Mouse (Mus musculus) kidney, postnatal 0 days (tissue): ENCODE data around the gene Kif6. TPM values are rescaled to one million over a fixed set of nuclear protein-coding genes. Genes with fewer than 3 reads are reported as not detected.

ENCODE experiments used
- ATAC-seq: fragments of 200-750 bp; cut with Nextera tagmentation; replicated peaks from 2 replicates; pipeline ENCODE4 v1.8.0; 2017; ENCODE audit warnings: low read depth, moderate number of reproducible peaks, moderate TSS enrichment, moderate library complexity; ENCODE audit not compliant: low FRiP score
- DNase-seq: peaks from one replicate; pipeline ENCODE4 v3.0.0-alpha.2; 2016; ENCODE audit warnings: low spot score
- H3K27ac ChIP-seq: fragments of 300-500 bp; sonication (generic); 2 replicates; pipeline ENCODE4 v1.5.1; 2014; ENCODE audit warnings: mild to moderate bottlenecking
- H3K27me3 ChIP-seq: fragments of 300-500 bp; sonication (generic); 2 replicates; pipeline ENCODE4 v1.6.1; 2014; ENCODE audit warnings: low read length, mixed read lengths; ENCODE audit not compliant: insufficient read depth
- H3K36me3 ChIP-seq: fragments of 300-500 bp; sonication (generic); 2 replicates; pipeline ENCODE4 v1.6.1; 2014; ENCODE audit warnings: low read length, mixed read lengths; ENCODE audit not compliant: insufficient read depth
- H3K4me1 ChIP-seq: fragments of 300-500 bp; sonication (generic); replicated peaks from 2 replicates; pipeline ENCODE4 v1.6.1; 2014; ENCODE audit warnings: antibody characterized with exemption, low read length, mixed read lengths; ENCODE audit not compliant: insufficient read depth
- H3K4me2 ChIP-seq: fragments of 300-500 bp; sonication (generic); 2 replicates; pipeline ENCODE4 v1.6.1; 2014; ENCODE audit warnings: mild to moderate bottlenecking, low read length, moderate library complexity, mixed read lengths
- H3K4me3 ChIP-seq: fragments of 300-500 bp; sonication (generic); replicated peaks from 2 replicates; pipeline ENCODE4 v1.5.1; 2014; ENCODE audit warnings: low read depth, low read length
- H3K9ac ChIP-seq: fragments of 300-500 bp; sonication (generic); 2 replicates; pipeline ENCODE4 v1.6.1; 2014; ENCODE audit warnings: low read depth, low read length
- H3K9me3 ChIP-seq: fragments of 300-500 bp; sonication (generic); replicated peaks from 2 replicates; pipeline ENCODE4 v1.6.1; 2016; ENCODE audit warnings: low read length, inconsistent platforms, mixed read lengths
- CTCF ChIP-seq: IDR thresholded peaks from 2 replicates; pipeline ENCODE4 v1.5.1; 2016; ENCODE audit warnings: antibody characterized with exemption, low read depth, mild to moderate bottlenecking, moderate library complexity
- WGBS: fragments of 180-500 bp; shearing (Covaris S2); extraction: QIAGEN DNeasy Blood & Tissue Kit; methylation state at CpG from one replicate; pipeline ENCODE4 v1.1.7; 2014; 5-methylcytosine and 5-hydroxymethylcytosine counted together
- polyA plus RNA-seq: library from polyadenylated mRNA; unstranded; fragments of >200 nt; fragmentation: Nextera tagmentation; extraction: Ambion mirVana; gene quantifications from 2 replicates; pipeline ENCODE4 v1.2.1, GENCODE M21; 2015

Gene Kif6
- polyA plus RNA-seq, 1 experiment from 2014 or later = 1.3 TPM

DNA sequence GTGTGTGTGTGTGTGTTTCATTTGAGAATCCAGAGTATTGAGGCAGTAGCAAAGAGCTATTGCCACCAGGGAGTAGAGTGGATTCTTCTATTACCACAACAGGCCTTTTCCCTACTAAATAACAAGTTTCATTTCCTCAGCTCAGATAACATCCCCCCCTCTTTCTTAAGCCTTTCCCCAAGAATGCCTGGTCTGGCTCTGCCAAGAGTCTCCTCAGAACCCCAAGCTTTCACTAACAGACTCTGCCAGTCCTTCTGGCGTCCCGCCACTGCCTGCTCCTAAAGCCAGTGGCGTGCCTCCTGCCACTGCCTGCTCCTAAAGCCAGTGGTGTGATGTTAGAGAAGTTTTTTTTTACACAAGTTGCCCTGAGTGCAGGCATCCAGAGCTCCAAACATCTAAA lies 164.6 kb downstream of the Kif6 start:
- 57% methylated on average over 3 of the region's 3 CpGs for WGBS
- no peaks in the 10 kb centered on the region for H3K36me3 ChIP-seq
- no peaks in the 10 kb centered on the region for H3K9me3 ChIP-seq
- H3K4me1 ChIP-seq = no peaks in the 10 kb centered on the region
- H3K4me3 ChIP-seq = no peak overlapping the region
- no peaks in the 10 kb centered on the region for H3K27me3 ChIP-seq
- ATAC-seq (no peak), DNase-seq (no peak)
- H3K27ac ChIP-seq = no peak overlapping the region
- TF ChIP-seq CTCF = no peak
- H3K4me2 ChIP-seq = no peak overlapping the region
- H3K9ac ChIP-seq = no peak overlapping the region

DNA sequence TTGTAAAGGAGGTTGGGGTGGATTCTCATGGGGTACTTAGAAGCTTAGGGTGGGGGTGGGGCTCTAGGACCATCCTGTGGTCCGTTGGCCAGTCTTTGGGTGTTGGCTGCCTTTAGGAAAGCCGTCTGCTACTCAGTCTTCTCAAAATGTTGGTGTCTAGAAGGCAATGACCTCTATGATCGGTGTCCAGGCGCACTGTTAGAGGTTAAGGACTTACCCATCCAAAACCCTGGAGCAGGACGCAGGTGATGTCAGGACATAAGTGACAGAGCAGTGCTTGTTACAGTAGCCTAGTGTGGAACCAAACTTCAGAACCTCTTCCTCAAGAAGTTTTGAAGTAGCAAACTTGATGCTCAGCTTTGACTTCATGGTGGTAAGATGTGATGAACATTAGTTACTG lies 170.9 kb downstream of the Kif6 start:
- Histone ChIP-seq H3K4me1 (no peaks in the 10 kb centered on the region), H3K9me3 (no peaks in the 10 kb centered on the region), H3K27ac (no peak overlapping the region), H3K36me3 (no peaks in the 10 kb centered on the region), H3K27me3 (no peaks in the 10 kb centered on the region), H3K9ac (no peak overlapping the region), H3K4me3 (no peak overlapping the region), H3K4me2 (no peak overlapping the region)
- WGBS = 86% methylated on average over 5 of the region's 5 CpGs
- no peak for ATAC-seq
- DNase-seq = no peak
- TF ChIP-seq CTCF = no peak

DNA sequence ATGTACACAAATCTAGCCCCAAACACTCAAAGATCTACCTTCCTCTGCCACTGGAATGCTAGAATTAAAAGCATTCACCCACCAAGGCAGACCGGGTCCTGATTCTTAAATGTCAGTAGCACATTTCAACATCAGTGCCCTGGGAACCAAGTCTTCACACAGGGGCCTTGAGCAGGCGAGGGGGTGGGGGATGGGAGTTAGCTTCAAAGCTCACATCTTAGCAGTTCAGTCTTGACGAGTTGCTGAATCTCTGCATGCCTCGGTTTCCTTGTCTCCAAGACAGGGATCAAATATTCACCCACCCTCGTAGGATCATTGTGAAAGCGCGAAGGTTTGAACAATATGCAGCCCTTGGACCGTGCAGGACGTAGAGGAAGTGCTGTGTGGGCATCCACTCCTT lies 172.4 kb downstream of the Kif6 start:
- DNase-seq = no peak

DNA sequence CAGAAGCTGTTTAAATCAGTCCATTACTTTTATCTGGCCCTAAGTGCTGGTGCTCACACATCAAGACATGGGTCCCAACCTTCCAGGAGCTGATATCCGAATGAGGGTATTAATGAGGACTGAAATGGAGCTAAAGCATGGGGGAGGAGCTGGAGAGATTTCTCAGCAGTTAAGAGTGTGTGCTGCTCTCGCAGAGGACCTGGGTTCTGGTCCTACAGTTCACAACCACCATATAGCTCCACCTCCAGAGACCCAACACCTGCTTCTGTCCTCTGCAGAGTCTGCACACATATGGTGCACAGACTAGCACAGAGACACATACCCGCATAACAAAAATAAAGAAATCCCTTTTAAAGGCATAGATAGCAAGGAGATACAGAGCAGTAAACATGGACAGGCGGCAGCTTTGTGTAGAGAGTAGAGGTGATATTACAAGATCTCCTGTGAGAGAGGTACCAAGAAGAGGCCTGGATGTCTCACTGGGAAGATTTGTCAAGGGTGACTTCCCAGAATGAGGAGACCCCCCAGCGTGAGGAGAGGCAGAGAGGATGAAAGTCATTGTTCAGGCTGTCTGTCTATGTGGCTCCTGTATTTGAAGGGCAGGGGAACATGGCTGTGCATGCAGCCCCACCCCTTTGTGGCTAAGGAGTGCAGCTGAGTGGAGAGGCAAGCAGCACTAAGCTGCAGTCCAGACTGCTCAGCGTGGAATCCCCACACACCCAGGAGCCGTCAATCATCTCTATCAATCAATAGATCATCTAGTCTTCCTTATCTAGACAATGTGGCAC lies 173.4 kb downstream of the Kif6 start:
- 66% methylated on average over 7 of the region's 7 CpGs for WGBS
- Histone ChIP-seq H3K9ac (no peak overlapping the region), H3K4me2 (no peak overlapping the region), H3K9me3 (no peaks in the 10 kb centered on the region), H3K4me3 (no peak overlapping the region), H3K36me3 (no peaks in the 10 kb centered on the region), H3K27me3 (no peaks in the 10 kb centered on the region), H3K27ac (no peak overlapping the region), H3K4me1 (no peaks in the 10 kb centered on the region)
- ATAC-seq (no peak), DNase-seq (no peak)
- no peak for TF ChIP-seq CTCF

More for the DNA sequence above, 172.4 kb downstream of the Kif6 start:
- Histone ChIP-seq H3K4me3 (no peak overlapping the region), H3K4me2 (no peak overlapping the region), H3K27me3 (no peaks in the 10 kb centered on the region), H3K27ac (no peak overlapping the region), H3K9ac (no peak overlapping the region), H3K9me3 (no peaks in the 10 kb centered on the region), H3K4me1 (no peaks in the 10 kb centered on the region), H3K36me3 (no peaks in the 10 kb centered on the region)
- no peak for ATAC-seq
- TF ChIP-seq CTCF = no peak
- WGBS = 73% methylated on average over 9 of the region's 9 CpGs

DNA sequence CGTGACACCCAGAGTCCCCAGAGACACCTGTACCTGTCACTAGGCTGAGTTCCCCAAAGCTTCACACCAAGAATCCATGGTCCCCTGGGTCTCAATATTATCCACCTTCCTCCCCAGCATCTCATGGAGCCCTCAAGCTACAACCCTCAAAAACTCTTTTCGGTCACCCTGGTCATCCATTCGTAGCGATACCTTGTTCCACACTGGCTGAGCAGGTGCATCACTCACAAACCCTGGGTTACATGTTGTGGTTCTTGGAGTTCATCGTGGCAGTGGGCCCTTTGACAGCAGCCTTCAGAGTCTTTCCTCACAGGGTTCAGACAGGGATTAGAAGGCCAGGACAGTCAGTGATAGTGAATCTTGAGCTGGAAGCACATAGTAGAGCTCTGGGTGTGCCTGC lies 176.6 kb downstream of the Kif6 start:
- no peak overlapping the region for H3K9ac ChIP-seq
- DNase-seq (no peak), ATAC-seq (no peak)
- H3K9me3 ChIP-seq = no peaks in the 10 kb centered on the region
- no peak for TF ChIP-seq CTCF
- no peak overlapping the region for H3K4me3 ChIP-seq
- 97% methylated on average over 5 of the region's 5 CpGs for WGBS
- H3K4me1 ChIP-seq = no peaks in the 10 kb centered on the region
- no peak overlapping the region for H3K4me2 ChIP-seq
- H3K27me3 ChIP-seq = no peaks in the 10 kb centered on the region
- no peaks in the 10 kb centered on the region for H3K36me3 ChIP-seq
- H3K27ac ChIP-seq = no peak overlapping the region

DNA sequence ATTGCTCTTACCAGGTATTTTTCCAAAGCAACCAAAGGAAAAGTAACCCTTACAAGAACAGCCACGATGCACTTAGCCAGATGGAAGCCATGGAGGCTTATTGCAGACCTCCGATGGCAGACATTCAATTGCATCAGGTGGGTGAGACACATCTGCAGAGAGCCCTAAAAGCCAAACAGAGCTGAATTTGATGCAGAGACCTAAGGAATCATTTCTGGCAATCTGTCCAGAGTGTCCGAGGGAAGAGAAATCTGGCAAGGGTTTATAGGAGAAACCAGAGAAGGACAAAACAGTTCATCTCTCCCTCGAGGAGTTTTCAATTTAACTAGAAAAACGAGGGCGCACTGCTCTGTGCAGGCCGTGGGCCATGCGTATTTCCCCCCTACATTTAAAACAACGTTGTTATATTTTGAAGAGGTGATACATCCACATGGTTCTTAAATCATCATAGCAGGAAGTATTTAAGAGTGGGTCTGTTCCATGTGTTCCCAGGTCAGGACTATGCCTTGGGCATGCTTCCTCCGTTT lies 177.3 kb downstream of the Kif6 start:
- Histone ChIP-seq H3K36me3 (no peaks in the 10 kb centered on the region), H3K4me1 (no peaks in the 10 kb centered on the region), H3K4me2 (no peak overlapping the region), H3K27me3 (no peaks in the 10 kb centered on the region), H3K9ac (no peak overlapping the region), H3K4me3 (no peak overlapping the region), H3K27ac (no peak overlapping the region), H3K9me3 (no peaks in the 10 kb centered on the region)
- DNase-seq = no peak
- ATAC-seq = no peak
- 62% methylated on average over 10 of the region's 10 CpGs for WGBS
- no peak for TF ChIP-seq CTCF
